Mouse (Mus musculus) retina, embryonic 14.5 days (tissue): ENCODE measurements around the gene Tirap.

ENCODE experiments used
- DNase-seq: peaks from one replicate; pipeline ENCODE4 v3.0.0-alpha.2; 2015; ENCODE audit warnings: low spot score

Gene Tirap

DNA sequence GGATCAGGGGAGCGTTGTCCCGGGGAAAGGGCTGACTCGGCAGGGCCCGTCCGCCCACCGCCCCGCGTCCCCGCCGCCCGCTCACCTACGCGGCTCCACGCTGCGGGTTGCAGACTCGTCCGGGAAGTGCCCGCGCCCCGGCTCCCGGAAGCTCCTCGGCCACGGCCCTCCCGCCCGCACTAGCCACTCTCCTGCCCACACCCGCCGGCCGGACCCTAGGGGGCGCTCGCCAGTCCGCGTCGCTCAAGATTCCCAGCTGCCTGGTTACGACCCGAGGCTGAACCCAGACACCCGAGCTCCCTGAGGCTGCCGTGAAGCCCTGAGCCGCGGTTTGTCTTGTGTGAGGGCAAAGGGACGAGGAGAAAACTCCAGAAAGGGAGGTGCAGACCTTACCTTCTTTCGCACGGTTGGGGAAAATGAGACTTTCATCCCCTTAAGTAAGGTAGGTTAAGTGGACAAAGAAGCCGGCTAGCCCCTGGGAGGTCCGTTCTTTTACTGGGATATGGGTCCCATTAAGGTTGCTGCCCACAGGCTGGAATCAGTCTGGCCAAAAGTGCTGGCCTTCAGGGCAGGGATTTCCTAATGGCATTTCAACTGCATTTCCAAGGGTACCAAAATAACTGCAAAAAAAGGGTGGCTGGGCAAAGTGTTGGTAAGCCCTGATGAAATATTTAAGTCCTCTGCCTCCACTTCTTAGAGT, at the start of gene Tirap, which contains the start of gene Srpr:
Gene Tirap, minus strand, starts transcription at position 520 of the 700 bp plus-strand sequence.
Gene Srpr, plus strand, starts transcription at position 404 of the 700 bp plus-strand sequence.
- peak; percentile 94 for DNase-seq

DNA sequence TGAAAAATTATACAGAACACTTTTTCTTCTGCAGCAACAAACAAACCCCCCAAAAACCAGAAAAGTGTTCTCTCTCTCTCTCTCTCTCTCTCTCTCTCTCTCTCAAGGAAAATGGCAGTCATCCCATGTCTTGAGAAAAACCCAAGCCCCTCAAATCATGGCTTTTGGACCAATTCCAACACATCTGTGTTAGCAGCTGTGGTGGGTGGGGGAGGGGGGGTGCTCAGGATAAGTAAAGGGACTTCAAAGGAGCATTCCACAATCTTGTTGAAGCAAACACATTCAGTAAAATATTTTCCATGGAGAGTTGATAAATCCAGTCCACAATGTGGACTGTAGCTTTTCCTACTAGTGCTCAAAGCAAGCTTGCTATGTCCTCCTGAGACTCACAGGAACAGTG, 49.4 kb upstream of the Tirap start:
- DNase-seq, result no peak

DNA sequence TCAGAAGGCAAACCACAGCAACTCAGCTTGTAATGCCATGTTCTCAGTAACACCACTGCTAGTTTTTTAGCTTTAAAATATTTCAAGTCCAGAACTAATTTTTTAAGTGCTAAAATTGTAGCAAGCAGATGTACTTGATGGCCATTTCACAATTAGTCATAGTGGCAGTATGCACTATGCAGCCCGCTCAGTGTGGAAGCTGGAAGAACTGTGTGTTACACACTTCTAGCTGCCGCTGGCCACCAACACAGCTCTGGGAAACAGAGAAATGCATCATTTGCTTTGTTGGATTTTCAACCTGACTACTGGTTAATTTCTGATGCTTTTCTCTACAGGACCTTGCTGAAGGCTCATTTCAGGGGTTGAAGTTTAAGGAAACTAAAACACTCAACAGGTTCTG, 47.3 kb upstream of the Tirap start:
- no peak for DNase-seq

DNA sequence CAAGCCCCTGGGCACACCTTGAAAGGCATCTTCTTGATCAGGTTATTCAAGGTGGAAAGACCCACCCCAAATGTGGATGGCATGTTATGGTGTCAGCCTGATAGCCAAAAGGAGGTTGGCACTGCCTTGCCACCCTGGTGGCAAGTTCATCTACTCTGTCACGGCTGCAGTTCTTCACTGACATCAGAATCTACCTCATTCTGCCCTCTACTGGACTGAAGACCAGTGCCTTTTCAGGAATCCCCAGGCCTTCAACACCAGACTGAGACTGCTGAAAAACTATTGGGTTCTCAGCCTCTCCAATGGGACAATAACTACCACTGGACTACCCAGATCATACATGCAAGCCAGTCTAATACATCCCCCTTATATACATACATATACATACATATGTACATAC, 39.6 kb upstream of the Tirap start:
- no peak for DNase-seq

DNA sequence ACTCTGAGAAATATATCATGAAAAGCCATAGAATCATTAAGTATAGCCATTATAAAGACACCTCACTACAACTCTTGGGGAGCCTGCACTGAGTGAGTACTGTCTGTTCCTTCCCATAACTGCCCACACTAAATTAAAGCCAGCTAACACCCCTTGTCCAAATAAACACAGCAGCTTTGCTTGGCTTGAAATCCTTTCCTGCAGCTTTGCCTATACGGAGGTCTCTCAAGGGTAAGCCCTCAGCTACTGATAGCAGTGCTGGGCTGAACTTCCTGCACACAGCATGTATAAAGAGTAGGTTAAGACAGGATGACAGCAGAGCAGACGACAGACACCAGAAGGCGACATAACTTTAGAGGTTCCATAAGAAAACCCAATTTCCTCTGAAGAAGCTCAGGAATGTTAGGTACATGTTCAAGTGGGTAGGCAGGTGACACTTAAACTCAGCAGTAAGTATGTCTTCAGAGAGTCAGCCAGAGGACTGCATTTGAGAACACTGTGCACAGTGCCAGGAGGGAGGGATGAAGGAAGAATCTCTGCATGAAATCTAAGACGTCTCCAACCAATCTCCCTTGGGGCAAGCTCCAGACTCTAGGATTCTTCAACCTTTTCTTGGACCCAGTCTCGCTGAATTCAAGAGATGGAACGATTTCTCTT, 39.0 kb upstream of the Tirap start:
- DNase-seq, result no peak

DNA sequence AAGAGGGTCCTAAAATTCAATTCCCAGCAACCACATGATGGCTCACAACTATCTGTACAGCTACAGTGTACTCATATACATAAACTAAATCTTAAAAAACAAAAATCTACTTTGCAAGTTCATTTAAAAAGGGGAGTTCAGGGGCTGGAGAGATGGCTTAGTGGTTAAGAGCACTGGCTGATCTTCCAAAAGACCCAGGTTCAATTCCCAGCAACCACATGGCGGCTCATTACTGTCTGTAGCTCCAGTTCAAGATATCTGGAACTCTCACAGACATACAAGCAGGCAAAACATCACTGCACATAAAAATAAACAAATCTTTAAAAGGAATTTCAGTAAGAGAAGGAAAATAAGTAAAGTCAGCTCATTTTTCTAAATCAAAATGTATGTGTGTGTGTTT, 38.3 kb upstream of the Tirap start:
- DNase-seq, result no peak

DNA sequence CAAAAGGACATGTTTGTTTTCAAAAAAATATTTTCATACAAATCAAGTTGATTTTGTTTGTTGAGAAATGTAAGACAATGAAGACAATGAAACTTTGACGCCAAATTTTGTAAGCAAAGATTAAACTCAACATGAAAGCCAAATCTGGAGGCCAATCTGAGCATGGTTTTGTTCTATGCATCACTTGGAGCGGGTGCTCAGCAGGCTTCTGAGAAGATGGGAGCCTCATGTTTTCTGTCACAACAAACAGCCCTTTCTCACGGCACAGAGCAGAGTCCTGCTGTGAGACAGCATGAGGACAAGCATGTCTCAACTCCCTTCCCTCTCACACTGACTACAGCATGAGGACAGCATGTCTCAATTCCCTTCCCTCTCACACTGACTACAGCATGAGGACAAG, 35.9 kb upstream of the Tirap start:
- no peak for DNase-seq

DNA sequence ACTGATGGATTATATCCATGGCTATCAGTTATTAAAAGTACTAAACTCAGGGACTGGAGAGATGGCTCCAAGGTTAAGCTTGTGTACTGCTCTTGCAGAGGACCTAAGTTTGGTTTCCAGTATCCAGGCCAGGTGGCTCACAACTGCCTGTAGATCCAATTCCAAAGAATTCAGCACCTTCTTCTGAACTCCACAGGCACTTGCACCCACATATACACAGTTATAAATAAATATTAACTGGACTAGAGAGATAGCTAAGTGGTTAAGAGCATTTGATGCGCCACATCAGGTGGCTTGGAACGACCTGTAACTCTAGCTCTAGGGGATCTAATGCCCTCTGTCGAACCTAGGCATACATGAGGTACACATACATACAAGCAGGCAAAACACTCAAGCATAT, 28.6 kb upstream of the Tirap start:
- DNase-seq, result no peak

DNA sequence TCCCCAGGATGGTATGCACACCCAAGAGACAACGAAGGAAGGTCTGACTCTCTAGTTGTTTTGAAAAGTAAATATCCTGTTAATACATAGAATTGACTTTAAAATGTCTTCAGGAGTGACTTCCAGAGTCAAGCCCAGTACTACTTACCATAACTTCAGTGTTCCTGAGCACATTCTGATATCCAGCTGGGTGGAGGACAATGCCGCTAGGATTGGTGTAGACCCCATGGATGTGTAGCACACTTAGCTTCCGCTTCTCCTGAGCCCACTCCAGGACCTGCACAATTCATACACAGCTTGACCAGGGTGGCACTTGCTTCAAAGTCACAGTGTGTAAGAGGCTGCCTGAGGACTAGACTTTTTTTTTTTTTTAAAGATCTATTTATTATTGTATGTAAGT, 23.4 kb upstream of the Tirap start:
- no peak for DNase-seq

DNA sequence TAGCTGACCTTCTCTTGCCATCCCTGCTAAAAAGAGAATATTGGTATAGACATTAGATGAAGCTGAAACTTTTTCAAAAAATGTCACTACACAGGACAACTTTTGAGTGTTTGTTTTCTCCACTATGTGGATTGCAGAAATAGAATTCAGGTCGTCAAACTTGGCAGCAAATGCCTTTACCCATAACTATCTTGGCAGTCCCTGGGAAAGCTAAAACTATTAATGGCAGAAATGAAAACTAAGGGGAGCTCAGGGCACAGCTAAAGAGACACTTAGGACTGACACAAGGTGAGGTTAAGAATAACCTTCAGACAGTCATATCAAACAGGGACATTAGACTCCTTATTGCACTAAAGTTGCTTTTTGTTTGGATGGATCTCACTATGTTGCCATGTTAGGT, 17.9 kb upstream of the Tirap start:
- no peak for DNase-seq

DNA sequence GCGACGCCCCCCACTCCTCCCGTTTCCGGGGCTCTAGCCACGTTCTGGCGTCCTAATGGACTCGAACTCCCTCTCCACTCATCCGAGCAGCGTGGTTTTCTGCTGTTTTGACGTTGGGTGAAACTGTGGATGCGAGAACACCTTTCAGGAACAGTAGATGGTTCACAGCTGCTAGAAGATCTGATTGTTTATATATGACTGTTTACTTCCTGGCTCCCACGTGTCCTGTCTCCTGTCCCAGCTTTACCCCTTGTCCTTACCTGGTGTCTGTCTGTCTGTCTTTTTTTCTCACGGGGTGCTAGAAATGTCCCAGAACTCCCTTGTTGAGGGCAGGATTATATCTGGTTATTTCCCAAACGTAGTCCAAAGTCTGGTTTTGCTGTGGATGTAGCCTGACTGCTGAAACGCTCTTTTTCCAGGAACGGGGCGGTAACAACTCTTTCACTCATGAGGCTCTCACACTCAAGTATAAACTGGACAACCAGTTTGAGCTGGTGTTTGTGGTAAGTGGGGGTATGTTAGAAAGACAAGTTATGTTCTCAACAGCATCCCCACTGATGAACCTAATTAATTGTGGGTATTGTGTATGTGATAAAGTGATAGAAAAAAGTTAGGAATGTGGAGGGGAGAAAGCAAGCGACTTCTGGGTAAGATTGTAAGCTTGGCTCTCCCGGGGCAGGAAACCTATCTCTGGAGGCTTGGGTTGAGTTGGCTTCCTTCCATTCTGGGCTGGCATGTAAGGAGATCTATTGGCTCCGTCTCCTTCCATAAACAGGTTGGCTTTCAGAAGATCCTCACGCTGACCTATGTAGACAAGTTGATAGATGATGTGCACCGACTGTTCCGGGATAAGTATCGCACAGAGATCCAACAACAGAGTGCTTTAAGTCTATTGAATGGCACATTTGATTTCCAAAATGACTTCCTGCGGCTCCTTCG, 11.8 kb upstream of the Tirap start:
- DNase-seq, result no peak

DNA sequence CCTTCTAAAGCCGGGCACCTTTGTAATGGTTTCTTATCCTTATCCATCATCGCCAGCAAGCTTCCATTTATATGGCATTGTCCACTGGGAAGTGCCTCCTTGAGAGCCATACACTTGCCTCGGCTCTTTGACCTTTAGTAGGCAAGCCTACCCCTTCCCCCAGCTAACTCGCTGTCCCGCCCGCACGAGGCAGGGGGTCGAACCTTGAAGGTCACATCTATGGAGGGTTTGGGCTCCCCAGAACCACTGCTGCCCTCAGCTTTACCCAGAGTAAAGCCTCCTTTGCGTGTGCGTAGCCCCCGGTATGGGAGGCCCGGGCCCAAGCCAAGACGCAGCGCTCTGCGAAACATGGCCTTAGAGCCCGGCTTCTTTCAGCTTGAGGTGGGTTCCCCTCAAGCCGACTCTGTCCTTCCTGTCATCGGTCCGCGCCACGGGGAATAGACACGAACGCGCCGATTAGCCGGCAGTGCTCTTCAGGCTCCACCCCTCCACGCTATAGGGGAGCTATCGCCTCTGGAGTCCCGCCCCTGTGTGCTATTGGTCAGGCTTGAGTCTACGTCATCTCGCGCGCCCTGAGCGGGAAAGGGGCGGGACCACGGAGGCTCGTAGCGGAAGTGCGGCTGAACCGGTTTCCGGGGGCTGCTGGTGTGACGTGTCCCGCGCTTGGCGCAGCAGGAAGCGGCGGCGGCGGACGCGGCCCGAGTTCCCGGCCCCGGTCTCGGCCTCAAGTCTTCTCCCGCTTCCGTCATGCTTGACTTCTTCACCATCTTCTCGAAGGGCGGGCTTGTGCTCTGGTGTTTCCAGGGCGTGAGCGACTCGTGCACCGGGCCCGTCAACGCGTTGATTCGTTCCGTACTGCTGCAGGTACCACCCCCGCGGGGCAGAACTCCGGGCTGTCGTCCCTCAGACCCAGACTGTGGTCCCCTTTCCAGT, 10.7 kb upstream of the Tirap start, which contains the start of gene Foxred1:
Gene Foxred1, minus strand, starts transcription at position 514 of the 933 bp plus-strand sequence.
- peak; percentile 100 for DNase-seq

DNA sequence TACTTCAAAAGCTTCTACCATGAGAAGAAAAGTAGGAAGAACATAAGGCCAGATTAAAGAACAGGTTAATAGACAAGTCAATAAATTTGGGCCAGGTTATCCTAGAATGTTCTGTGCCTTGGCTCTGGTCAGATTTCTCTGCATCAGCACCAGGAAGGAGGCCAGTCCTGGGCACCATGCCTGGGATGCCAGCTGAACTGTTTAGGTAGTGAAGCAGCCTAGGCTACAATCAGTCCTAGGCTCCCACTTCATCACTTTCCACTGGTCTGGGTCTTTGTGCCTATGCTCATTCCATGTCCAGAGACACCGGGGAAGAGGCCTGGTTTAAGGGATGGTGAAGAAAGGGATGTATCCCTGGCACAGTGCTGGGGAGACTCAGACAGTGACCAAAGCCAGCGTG, 4.3 kb upstream of the Tirap start:
- no peak for DNase-seq

DNA sequence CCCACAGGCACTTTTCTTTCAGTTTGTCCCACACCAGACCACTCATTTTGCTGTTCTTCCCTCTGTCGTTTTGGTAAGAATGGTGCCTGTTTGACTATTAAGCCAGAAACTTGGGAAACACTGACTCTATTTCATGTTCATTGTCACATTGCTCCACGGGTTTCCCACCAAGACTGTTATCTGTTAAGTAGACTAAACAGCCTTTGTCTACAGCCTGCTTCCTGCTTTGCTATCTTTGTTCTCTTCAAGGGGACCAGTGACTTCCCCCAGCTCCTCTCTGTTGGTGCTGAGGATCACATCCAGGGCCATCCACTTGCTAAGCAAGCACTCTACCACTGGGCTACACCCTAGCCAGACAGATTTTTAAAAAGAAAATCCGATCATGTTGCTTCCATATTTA, 3.4 kb upstream of the Tirap start:
- no peak for DNase-seq

DNA sequence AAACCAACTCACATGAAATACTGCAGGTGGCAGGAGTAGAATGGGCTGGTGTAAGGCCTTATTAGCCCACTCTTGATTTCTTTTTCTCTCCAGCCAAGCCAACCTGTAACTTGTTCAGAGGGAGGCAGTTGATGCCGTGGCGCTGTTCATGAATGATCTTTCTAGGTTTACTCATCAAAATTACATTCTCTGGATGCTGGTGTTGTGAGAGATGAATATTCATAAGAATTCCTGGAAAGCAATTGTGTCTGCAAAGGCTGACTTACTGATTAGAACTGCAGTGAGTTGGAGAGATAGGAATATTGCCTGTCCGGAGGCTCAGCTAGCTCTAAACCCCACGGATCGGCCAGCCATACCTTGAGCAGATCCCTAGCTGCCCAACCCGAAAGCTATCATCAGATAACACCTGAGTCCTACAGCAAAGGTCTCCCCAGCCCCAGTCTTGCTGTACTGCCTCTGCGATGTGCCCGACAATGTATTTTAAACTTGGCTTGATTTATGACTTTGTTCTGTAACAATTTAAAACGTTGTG, 504 bp upstream of the Tirap start:
- no peak for DNase-seq

DNA sequence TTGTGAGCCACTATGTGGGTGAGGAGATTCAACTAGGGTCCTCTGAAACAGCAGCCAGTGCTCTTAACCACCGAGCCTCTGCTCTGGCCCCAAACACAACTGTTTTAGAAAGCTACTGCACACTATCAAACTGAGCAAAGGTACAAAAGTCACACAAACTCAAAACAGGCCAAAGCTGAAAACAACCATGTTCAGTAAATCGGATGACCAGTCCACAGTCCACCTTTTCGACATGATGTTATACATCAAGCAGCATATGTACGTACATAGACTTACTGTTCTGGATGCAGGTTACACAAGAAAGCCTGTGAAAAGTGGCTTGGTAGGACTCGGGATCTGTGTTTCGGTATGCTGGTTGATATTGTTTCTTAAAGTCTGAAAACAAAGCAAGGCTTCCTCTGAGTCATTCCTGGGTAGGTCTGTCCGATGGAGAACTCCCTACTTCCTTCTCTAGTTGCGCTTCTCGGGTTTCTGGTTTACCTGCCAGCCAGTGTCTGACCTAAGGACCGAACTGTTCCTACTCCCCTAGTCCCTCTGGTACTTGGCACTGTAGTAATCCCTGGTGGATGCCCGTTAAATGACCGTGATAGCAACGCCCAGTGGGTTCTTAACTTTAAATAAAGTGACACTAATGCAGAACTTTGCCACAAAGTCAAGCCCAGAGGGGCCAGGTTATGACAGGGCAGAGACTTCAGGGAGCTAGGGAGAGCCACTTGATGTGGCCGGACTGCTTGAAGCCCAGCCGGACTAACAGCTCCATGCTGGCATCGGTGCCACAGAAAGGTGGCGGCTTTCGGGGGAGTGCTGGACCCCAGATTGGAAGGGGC, 933 bp downstream of the Tirap start:
- DNase-seq, result no peak

DNA sequence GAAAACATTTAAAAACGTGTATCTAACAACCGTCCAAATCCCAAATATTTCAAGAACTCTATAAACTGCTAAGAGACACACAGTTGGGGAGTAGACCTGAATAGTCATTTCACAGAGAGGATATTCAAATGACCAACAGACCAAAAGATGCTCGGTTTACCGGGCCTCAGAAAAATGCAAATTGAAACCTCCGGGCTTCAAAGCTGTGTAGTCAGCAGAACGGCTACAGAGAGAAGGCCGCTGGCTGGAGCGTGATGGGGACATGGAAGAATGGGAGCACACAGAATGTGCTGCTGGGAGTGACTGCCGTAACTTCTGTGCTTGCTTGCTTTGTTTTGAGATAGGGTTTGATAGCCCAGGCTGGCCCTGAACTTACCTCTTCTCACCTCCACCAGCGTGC, 1.7 kb downstream of the Tirap start:
- no peak for DNase-seq

DNA sequence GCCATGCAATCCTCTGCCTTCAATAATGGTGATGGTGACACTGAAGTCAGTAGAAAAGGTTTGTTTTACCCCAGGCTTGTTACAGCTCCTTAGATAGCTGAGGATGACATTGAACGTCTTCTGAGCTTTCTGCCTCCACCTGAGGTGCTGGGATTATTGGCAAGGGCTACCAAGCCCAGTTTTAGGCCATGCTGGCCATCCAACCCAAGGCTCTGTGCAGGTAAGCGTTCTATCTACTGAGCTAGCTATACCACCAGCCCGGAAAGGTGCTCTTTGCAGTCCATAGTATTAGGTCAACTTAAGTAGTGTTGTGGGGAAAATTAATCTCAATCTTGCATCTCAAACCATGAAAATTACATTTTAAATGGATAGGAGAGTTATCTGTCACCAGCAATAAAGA, 2.5 kb downstream of the Tirap start:
- no peak for DNase-seq

DNA sequence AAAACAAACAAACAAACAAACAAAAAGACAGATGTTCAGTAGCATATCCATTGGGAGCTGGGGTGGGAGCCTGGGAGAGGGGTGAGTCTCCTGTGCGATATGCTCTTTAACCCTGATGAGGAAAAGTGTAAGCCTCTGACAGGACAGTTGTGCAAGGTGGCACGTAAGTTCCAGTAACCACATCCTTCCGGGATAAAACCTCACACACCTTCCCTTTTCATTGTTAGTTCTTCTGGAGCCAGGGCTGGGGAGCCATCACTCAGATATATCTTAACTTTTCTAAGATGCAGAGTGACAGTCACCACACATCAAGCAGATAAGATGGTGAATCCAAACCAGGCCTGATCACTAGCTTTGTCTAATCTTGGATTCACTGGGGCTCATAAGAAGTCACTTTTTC, 6.0 kb downstream of the Tirap start:
- DNase-seq, result no peak

DNA sequence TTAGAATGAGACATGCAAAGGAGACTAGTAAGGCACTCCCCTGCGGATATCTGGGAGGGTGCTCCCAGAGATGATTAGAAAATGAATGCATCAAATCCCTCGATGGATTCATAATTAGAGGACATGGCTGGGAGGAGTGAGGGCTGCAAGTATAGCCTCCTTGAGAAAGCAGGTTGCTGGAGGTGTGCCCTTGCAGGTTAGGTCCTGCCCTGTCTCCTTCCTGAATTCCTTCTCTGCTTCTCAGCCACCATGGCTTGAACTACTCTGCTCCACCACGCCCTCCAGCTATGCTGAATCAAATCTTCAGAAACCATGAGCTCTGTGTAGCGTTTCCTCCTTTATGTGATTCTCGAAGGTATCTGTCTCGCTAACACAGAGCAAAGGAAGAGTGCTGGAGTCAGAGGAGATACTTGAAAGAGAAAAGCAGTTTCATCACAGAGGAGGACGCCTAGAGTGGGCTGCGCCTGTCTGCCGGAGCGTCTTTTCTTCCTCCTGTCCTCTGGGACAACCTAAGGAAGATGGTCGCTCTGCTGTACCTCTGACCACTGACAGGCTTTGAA, 7.0 kb downstream of the Tirap start:
- no peak for DNase-seq
